Mouse (Mus musculus) limb, embryonic 12.5 days (tissue): ENCODE measurements around the gene Gm14085. TPM values are rescaled to one million over a fixed set of nuclear protein-coding genes. Genes with fewer than 3 reads are reported as not detected.

Source experiments
- ATAC-seq: fragments of 200-750 bp; cut with Nextera tagmentation; 2 replicates; pipeline ENCODE4 v1.8.0; 2017; ENCODE audit warnings: low read depth, moderate TSS enrichment; ENCODE audit not compliant: insufficient number of reproducible peaks, insufficient read depth, low FRiP score, low TSS enrichment
- H3K27ac ChIP-seq: fragments of 300-500 bp; sonication (generic); 2 replicates; pipeline ENCODE4 v1.5.1; 2016; ENCODE audit warnings: mild to moderate bottlenecking, moderate library complexity
- H3K27me3 ChIP-seq: fragments of 300-500 bp; sonication (generic); 2 replicates; pipeline ENCODE4 v1.6.1; 2016; ENCODE audit warnings: mild to moderate bottlenecking, moderate library complexity
- H3K36me3 ChIP-seq: fragments of 300-500 bp; sonication (generic); 2 replicates; pipeline ENCODE4 v1.6.1; 2016; ENCODE audit warnings: mild to moderate bottlenecking, moderate library complexity
- H3K4me1 ChIP-seq: fragments of 300-500 bp; sonication (generic); replicated peaks from 2 replicates; pipeline ENCODE4 v1.6.1; 2016
- H3K4me2 ChIP-seq: fragments of 300-500 bp; sonication (generic); 2 replicates; pipeline ENCODE4 v1.6.1; 2016; ENCODE audit warnings: mild to moderate bottlenecking, moderate library complexity
- H3K4me3 ChIP-seq: fragments of 300-500 bp; sonication (generic); replicated peaks from 2 replicates; pipeline ENCODE4 v1.5.1; 2016; ENCODE audit warnings: mild to moderate bottlenecking
- H3K9ac ChIP-seq: fragments of 300-500 bp; sonication (generic); replicated peaks from 2 replicates; pipeline ENCODE4 v1.6.1; 2016; ENCODE audit warnings: mild to moderate bottlenecking, moderate library complexity
- H3K9me3 ChIP-seq: fragments of 300-500 bp; sonication (generic); 2 replicates; pipeline ENCODE4 v1.6.1; 2016; ENCODE audit warnings: mild to moderate bottlenecking, moderate library complexity
- WGBS: fragments of 180-500 bp; shearing (Covaris S2); methylation state at CpG from one replicate; pipeline ENCODE4 v1.1.7; 2016; 5-methylcytosine and 5-hydroxymethylcytosine counted together
- polyA plus RNA-seq: library from polyadenylated mRNA; unstranded; fragments of >200 nt; fragmentation: Nextera tagmentation; extraction: Ambion mirVana; gene quantifications from 2 replicates; pipeline ENCODE4 v1.2.1, GENCODE M21; 2016

The Gm14085 gene
- polyA plus RNA-seq, 1 experiment from 2014 or later: not detected

- WGBS: 90% methylated on average over 1 of the region's 1 CpGs
- Histone ChIP-seq H3K27me3 (0 out of 2 replicates have a peak, but pooled peaks cover 4% of the 10 kb centered on the region), H3K4me2 (no peak overlapping the region), H3K27ac (no peak overlapping the region), H3K9me3 (no peaks in the 10 kb centered on the region), H3K4me1 (no peaks in the 10 kb centered on the region), H3K36me3 (no peaks in the 10 kb centered on the region), H3K9ac (no peak overlapping the region), H3K4me3 (no peak overlapping the region)
- ATAC-seq: no peak
Observed at GRCm38 (mm10) chr2:122562251-122562650, 77.5 kb downstream of the Gm14085 start.

- no peak overlapping the region for H3K9ac ChIP-seq
- no peaks in the 10 kb centered on the region for H3K9me3 ChIP-seq
- H3K4me1 ChIP-seq: no peaks in the 10 kb centered on the region
- H3K27me3 ChIP-seq: no peaks in the 10 kb centered on the region
- no peak overlapping the region for H3K27ac ChIP-seq
- H3K4me2 ChIP-seq: no peak overlapping the region
- no peak; the same call in 1 of the 2 replicates for ATAC-seq
- H3K36me3 ChIP-seq: no peaks in the 10 kb centered on the region
- no peak overlapping the region for H3K4me3 ChIP-seq
- WGBS: 14% methylated on average over 3 of the region's 3 CpGs
Observed at GRCm38 (mm10) chr2:122569439-122569838, 84.7 kb downstream of the Gm14085 start.

GRCm38 (mm10) chr2:122570430-122570829, 85.7 kb downstream of the Gm14085 start:
- Histone ChIP-seq H3K27ac (no peak overlapping the region), H3K4me1 (no peaks in the 10 kb centered on the region), H3K27me3 (no peaks in the 10 kb centered on the region), H3K4me2 (no peak overlapping the region), H3K9me3 (no peaks in the 10 kb centered on the region), H3K4me3 (no peak overlapping the region), H3K36me3 (no peaks in the 10 kb centered on the region), H3K9ac (no peak overlapping the region)
- 74% methylated on average over 4 of the region's 4 CpGs for WGBS
- ATAC-seq: no peak

DNA sequence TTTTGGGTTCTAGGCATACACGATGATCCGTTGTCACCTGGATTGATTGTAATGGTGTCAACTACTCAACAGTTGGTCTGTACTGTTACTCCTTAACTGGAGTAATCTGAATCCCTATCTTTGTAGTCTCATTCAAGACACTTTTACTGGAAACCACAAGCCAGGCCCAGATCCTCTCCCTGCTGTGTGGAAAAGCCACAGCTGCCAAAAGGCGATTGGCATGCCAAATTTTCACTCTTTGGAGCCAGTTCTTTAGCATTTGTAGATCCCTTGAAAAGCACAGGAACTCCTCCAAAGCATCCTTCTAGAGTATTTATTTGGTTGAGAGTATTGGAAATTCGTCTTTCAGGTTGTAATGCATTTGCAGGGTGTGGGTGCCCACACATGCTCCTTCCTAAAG, 86.6 kb downstream of the Gm14085 start:
- no peaks in the 10 kb centered on the region for H3K9me3 ChIP-seq
- no peaks in the 10 kb centered on the region for H3K36me3 ChIP-seq
- no peak overlapping the region for H3K27ac ChIP-seq
- ATAC-seq: no peak
- no peaks in the 10 kb centered on the region for H3K27me3 ChIP-seq
- no peak overlapping the region for H3K4me2 ChIP-seq
- no peak overlapping the region for H3K9ac ChIP-seq
- H3K4me3 ChIP-seq: no peak overlapping the region
- WGBS: 84% methylated on average over 4 of the region's 4 CpGs
- no peaks in the 10 kb centered on the region for H3K4me1 ChIP-seq

- Histone ChIP-seq H3K4me3 (no peak overlapping the region), H3K9me3 (no peaks in the 10 kb centered on the region), H3K36me3 (no peaks in the 10 kb centered on the region), H3K27me3 (no peaks in the 10 kb centered on the region), H3K9ac (no peak overlapping the region), H3K4me1 (no peaks in the 10 kb centered on the region), H3K27ac (no peak overlapping the region), H3K4me2 (no peak overlapping the region)
- 79% methylated on average over 1 of the region's 1 CpGs for WGBS
- ATAC-seq: no peak
Observed at GRCm38 (mm10) chr2:122572438-122572837, 87.7 kb downstream of the Gm14085 start.

GRCm38 (mm10) chr2:122575470-122575869, 90.7 kb downstream of the Gm14085 start:
- no peak for ATAC-seq
- Histone ChIP-seq H3K9ac (no peak overlapping the region), H3K27ac (no peak overlapping the region), H3K4me3 (no peak overlapping the region), H3K4me2 (no peak overlapping the region), H3K9me3 (no peaks in the 10 kb centered on the region), H3K27me3 (no peaks in the 10 kb centered on the region), H3K4me1 (no peaks in the 10 kb centered on the region), H3K36me3 (no peaks in the 10 kb centered on the region)
- 81% methylated on average over 11 of the region's 11 CpGs for WGBS

- ATAC-seq: no peak
- no peaks in the 10 kb centered on the region for H3K9me3 ChIP-seq
- no peak overlapping the region for H3K9ac ChIP-seq
- no peaks in the 10 kb centered on the region for H3K27me3 ChIP-seq
- no peak overlapping the region for H3K4me3 ChIP-seq
- WGBS: 25% methylated on average over 5 of the region's 5 CpGs
- H3K36me3 ChIP-seq: no peaks in the 10 kb centered on the region
- no peak overlapping the region for H3K4me2 ChIP-seq
- no peaks in the 10 kb centered on the region for H3K4me1 ChIP-seq
- no peak overlapping the region for H3K27ac ChIP-seq
Observed at GRCm38 (mm10) chr2:122576295-122576694, 91.6 kb downstream of the Gm14085 start.

DNA sequence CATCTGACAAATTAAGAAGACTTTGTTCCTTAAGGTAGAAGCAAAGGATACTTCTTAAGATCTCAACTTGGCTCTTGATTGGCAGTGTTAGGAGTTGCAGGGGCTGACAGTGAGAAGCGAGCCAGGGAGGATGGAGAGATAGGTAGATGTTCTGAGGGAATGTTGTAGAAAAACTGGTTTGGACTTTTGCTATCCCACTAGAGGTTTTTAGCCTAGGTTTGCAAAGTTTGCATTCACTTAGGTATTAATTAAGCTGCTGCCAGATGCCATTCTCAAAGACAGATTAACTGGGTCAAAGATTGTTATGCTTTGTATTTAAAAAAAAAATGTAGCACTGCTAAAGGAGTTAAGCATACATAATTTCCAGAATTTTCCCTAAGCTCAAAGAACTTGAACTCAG, 92.6 kb downstream of the Gm14085 start:
- Histone ChIP-seq H3K27me3 (no peaks in the 10 kb centered on the region), H3K4me2 (no peak overlapping the region), H3K4me1 (no peaks in the 10 kb centered on the region), H3K9me3 (no peaks in the 10 kb centered on the region), H3K9ac (no peak overlapping the region), H3K4me3 (no peak overlapping the region), H3K27ac (no peak overlapping the region), H3K36me3 (no peaks in the 10 kb centered on the region)
- 76% methylated on average over 1 of the region's 1 CpGs for WGBS
- no peak for ATAC-seq

Other genes starting within 250 kb of the Gm14085 start
- not detected in 2 replicates for gene Duox2, start 186.5 kb upstream of the Gm14085 start, polyA plus RNA-seq
- gene Duoxa2, start 186.0 kb upstream of the Gm14085 start, polyA plus RNA-seq: not detected in 2 replicates
- 1.1 and 1.2 TPM in 2 replicates for gene Duoxa1, start 171.2 kb upstream of the Gm14085 start, polyA plus RNA-seq
- gene Duox1, start 169.3 kb upstream of the Gm14085 start, polyA plus RNA-seq: 0.13 and 0.22 TPM in 2 replicates
- 5.4 and 6.5 TPM in 2 replicates for gene Shf, start 115.8 kb upstream of the Gm14085 start, polyA plus RNA-seq
- gene Slc28a2, start 58.5 kb upstream of the Gm14085 start, polyA plus RNA-seq: not detected in 2 replicates
- gene Gatm, start 126.4 kb downstream of the Gm14085 start, polyA plus RNA-seq: 19.6 and 20.5 TPM in 2 replicates
- gene AA467197, start 152.0 kb downstream of the Gm14085 start, polyA plus RNA-seq: 0.41 and 0.47 TPM in 2 replicates
- 11.1 and 12.4 TPM in 2 replicates for gene Slc30a4, start 217.7 kb downstream of the Gm14085 start, polyA plus RNA-seq